Mouse (Mus musculus): ENCODE data around the gene Rhox3c. TPM values are rescaled to one million over a fixed set of nuclear protein-coding genes. Genes with fewer than 3 reads are reported as not detected.

The Rhox3c gene
- not detected in 2 replicates for polyA plus RNA-seq (2012; rRNA removed; ENCODE audit: low replicate concordance)

GRCm38 (mm10) chrX:37458285-37458684, at the start of gene Rhox3c:
TSS of gene Rhox3c (plus strand) at chrX:37458585.

GRCm38 (mm10) chrX:37411767-37412166, 46.6 kb upstream of the Rhox3c start, which contains the start of gene Rhox2b:
TSS of gene Rhox2b (plus strand) at chrX:37412067.

GRCm38 (mm10) chrX:37432194-37432593, 26.2 kb upstream of the Rhox3c start, which contains the start of gene Rhox4b:
TSS of gene Rhox4b (plus strand) at chrX:37432494.

DNA sequence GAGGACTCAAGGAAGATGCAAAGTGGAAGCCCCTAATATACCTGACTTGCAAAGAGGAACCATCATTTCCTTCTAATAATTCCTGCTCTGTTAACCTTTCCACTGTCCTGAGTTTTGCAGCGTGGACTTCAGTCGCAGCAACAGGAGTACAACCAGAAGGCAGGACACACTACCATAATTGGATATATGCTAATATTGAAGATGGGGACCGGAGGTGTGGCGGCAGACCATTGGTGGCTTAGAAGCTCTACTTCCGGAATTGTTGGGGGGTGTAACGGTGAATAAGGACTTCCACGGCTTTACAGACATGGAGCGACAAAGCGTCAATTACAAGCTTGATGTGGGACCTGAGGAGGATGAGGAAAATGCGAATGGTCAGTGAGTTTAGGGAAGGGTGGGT, 5.0 kb upstream of the Rhox3c start, which contains the start of gene Rhox2c:
Rhox2c (plus strand) TSS at position 301 of the 400 bp plus-strand sequence.

GRCm38 (mm10) chrX:37480037-37480436, 21.7 kb downstream of the Rhox3c start, which contains the start of gene Rhox4c:
TSS of gene Rhox4c (plus strand) at chrX:37480337.

DNA sequence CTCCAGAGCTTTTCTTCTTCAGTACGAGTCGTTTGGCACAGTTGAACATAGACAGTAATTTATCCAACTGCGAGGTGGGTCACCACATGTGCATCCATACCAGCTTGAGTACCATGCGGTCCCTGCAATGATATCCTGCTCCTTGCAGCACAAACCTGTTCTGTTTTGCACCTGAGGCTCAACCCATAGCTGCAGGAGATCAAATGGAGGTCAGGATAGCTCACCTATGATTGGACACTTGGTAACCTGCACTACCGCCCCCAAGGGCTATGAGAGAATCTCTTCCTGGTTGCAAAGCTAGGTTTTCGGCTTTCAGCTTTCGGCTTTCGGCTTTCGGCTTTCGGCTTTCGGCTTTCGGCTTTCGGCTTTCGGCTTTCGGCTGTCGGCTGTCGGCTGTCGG, 55.7 kb downstream of the Rhox3c start, which contains the start of gene Rhox4d:
Rhox4d (plus strand) TSS at position 301 of the 400 bp plus-strand sequence.

Other genes starting within 250 kb of the Rhox3c start
- not detected in 2 replicates for gene Gm9, start 247.5 kb upstream of the Rhox3c start, polyA plus RNA-seq (2012; rRNA removed; ENCODE audit: low replicate concordance)
- not detected in 2 replicates for gene Rhox1, start 236.3 kb upstream of the Rhox3c start, polyA plus RNA-seq (2012; rRNA removed; ENCODE audit: low replicate concordance)
- not detected in 2 replicates for gene Rhox2a, start 213.6 kb upstream of the Rhox3c start, polyA plus RNA-seq (2012; rRNA removed; ENCODE audit: low replicate concordance)
- gene Rhox3a, start 208.7 kb upstream of the Rhox3c start, polyA plus RNA-seq (2012; rRNA removed; ENCODE audit: low replicate concordance), result not detected in 2 replicates
- not detected in 2 replicates for gene Rhox4a, start 193.2 kb upstream of the Rhox3c start, polyA plus RNA-seq (2012; rRNA removed; ENCODE audit: low replicate concordance)
- gene Rhox3a2, start 78.6 kb upstream of the Rhox3c start, polyA plus RNA-seq (2012; rRNA removed; ENCODE audit: low replicate concordance), result not detected in 2 replicates
- not detected in 2 replicates for gene Rhox4a2, start 67.7 kb upstream of the Rhox3c start, polyA plus RNA-seq (2012; rRNA removed; ENCODE audit: low replicate concordance)
- not detected in 2 replicates for gene Rhox2b, start 46.5 kb upstream of the Rhox3c start, polyA plus RNA-seq (2012; rRNA removed; ENCODE audit: low replicate concordance)
- gene Rhox4b, start 26.1 kb upstream of the Rhox3c start, polyA plus RNA-seq (2012; rRNA removed; ENCODE audit: low replicate concordance), result not detected in 2 replicates
- gene Rhox2c, start 4.9 kb upstream of the Rhox3c start, polyA plus RNA-seq (2012; rRNA removed; ENCODE audit: low replicate concordance), result not detected in 2 replicates
- gene Rhox4c, start 21.8 kb downstream of the Rhox3c start, polyA plus RNA-seq (2012; rRNA removed; ENCODE audit: low replicate concordance), result not detected in 2 replicates
- gene Rhox2d, start 34.8 kb downstream of the Rhox3c start, polyA plus RNA-seq (2012; rRNA removed; ENCODE audit: low replicate concordance), result not detected in 2 replicates
- not detected in 2 replicates for gene Rhox4d, start 55.8 kb downstream of the Rhox3c start, polyA plus RNA-seq (2012; rRNA removed; ENCODE audit: low replicate concordance)
- gene Rhox2e, start 71.9 kb downstream of the Rhox3c start, polyA plus RNA-seq (2012; rRNA removed; ENCODE audit: low replicate concordance), result not detected in 2 replicates
- not detected in 2 replicates for gene Rhox3e, start 83.4 kb downstream of the Rhox3c start, polyA plus RNA-seq (2012; rRNA removed; ENCODE audit: low replicate concordance)
- not detected in 2 replicates for gene Rhox4e, start 98.8 kb downstream of the Rhox3c start, polyA plus RNA-seq (2012; rRNA removed; ENCODE audit: low replicate concordance)
- not detected in 2 replicates for gene Rhox2f, start 112.8 kb downstream of the Rhox3c start, polyA plus RNA-seq (2012; rRNA removed; ENCODE audit: low replicate concordance)
- not detected in 2 replicates for gene Rhox3f, start 122.4 kb downstream of the Rhox3c start, polyA plus RNA-seq (2012; rRNA removed; ENCODE audit: low replicate concordance)
- not detected in 2 replicates for gene Rhox4f, start 149.1 kb downstream of the Rhox3c start, polyA plus RNA-seq (2012; rRNA removed; ENCODE audit: low replicate concordance)
- gene Rhox3g, start 170.0 kb downstream of the Rhox3c start, polyA plus RNA-seq (2012; rRNA removed; ENCODE audit: low replicate concordance), result not detected in 2 replicates
- not detected in 2 replicates for gene Rhox2g, start 184.9 kb downstream of the Rhox3c start, polyA plus RNA-seq (2012; rRNA removed; ENCODE audit: low replicate concordance)
- not detected in 2 replicates for gene Rhox4g, start 192.7 kb downstream of the Rhox3c start, polyA plus RNA-seq (2012; rRNA removed; ENCODE audit: low replicate concordance)
- gene Rhox3h, start 210.2 kb downstream of the Rhox3c start, polyA plus RNA-seq (2012; rRNA removed; ENCODE audit: low replicate concordance), result not detected in 2 replicates
- not detected in 2 replicates for gene Rhox2h, start 214.7 kb downstream of the Rhox3c start, polyA plus RNA-seq (2012; rRNA removed; ENCODE audit: low replicate concordance)

Data from duodenum, adult 2 months (tissue).